ENCODE assay signal across 26 mouse cellular contexts in the genomic region with DNA sequence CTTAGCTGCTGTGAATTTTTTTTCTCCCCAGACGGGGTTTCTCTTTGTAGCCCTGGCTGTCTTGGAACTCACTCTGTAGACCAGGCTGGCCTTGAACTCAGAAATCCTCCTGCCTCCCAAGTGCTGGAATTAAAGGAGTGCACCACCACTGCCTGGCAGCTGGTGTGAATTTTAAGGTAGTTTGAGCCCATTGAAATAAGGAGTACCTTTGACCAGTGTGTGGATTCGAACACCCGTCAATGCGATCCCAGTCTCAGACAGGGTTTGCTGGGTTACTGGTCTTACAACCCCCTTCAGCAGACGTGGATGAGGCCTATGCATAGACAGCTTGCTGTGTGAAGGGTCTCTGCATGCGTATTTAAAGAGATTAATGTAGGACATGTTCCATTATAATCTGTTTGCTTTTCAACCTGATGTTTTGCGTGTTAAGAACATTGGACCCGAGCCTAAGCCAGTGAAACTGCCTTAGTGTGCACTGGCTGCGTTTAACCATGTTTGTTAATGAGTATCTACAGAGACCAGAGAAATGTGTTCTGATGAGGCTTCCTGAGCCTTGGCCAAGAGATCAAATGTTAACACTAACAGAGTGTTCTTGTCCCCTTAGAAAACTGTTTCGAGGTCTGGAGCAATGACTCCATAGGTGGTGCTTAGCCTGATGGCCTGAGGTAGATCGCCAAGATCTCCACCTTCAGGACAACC. TPM values are rescaled to one million over a fixed set of nuclear protein-coding genes. Genes with fewer than 3 reads are reported as not detected.
A peak's percentile ranks its signal among the peaks of the same experiment; 100 is the strongest.
DNase-seq lines count a peak whose midpoint lies in the region; ATAC-seq lines count a peak whose summit lies in the region.
"Had no signal": no experiment of that assay in that cellular context is flagged by ENCODE, and none has a peak within 500 bp of the region (broad histone marks: within the 10 kb centered on the region; RNA-seq: fewer than 3 reads in every experiment).

No protein-coding gene starts in this region.

- peak; percentile 92 for DNase-seq in kidney, adult 9 months
- DNase-seq in kidney, postnatal 25 days, result peak; percentile 67 to 78
- DNase-seq in cerebellum, adult 18-20 months, result no peak
- DNase-seq: adrenal gland, postnatal 25 days; cerebellum, adult 11 months; cerebellum, postnatal 14 days; gastrocnemius, postnatal 10 days; heart, postnatal 14 days; lung, adult 2 months; lung, postnatal 14 days; midbrain, embryonic 14.5 days; thymus, postnatal 14 days had no signal

- WGBS in intestine, embryonic 16.5 days, result 69% methylated on average over 11 of the region's 11 CpGs
- WGBS in intestine, embryonic 15.5 days, result 71% methylated on average over 11 of the region's 11 CpGs

- H3K36me3 ChIP-seq in intestine, embryonic 16.5 days (ENCODE audit: control insufficient read depth, insufficient read depth, low read length), result 0 out of 2 replicates have a peak, but pooled peaks cover 2% of the 10 kb centered on the region
- no peaks in the 10 kb centered on the region for H3K36me3 ChIP-seq in intestine, embryonic 15.5 days
- H3K36me3 ChIP-seq: heart, embryonic 13.5 days; hindbrain, embryonic 12.5 days; limb, embryonic 13.5 days; neural tube, embryonic 13.5 days had no signal

- no peak overlapping the region for H3K9ac ChIP-seq in intestine, embryonic 16.5 days (ENCODE audit: low read depth, low read length)
- no peak overlapping the region for H3K9ac ChIP-seq in intestine, embryonic 15.5 days
- H3K9ac ChIP-seq: heart, embryonic 13.5 days; hindbrain, embryonic 12.5 days; limb, embryonic 13.5 days; neural tube, embryonic 13.5 days had no signal

- no peak for ATAC-seq in intestine, embryonic 16.5 days
- ATAC-seq in intestine, embryonic 15.5 days, result no peak
- no peak for ATAC-seq in megakaryocyte, adult 5-6 weeks (ENCODE audit: poor library complexity, severe bottlenecking)
- no peak for ATAC-seq in megakaryocyte-erythroid progenitor cell, adult 5-6 weeks (replicated peaks; ENCODE audit: low FRiP score, low TSS enrichment, poor library complexity, severe bottlenecking)
- ATAC-seq: CD4-positive, CD25-positive, alpha-beta regulatory T cell, adult 4 months; forebrain, embryonic 16.5 days had no signal

- no peak overlapping the region for H3K4me3 ChIP-seq in intestine, embryonic 16.5 days (ENCODE audit: low read length)
- H3K4me3 ChIP-seq in intestine, embryonic 15.5 days (replicated peaks), result no peak overlapping the region
- H3K4me3 ChIP-seq in brown adipose tissue, adult 24 weeks (ENCODE audit: insufficient read depth, low read depth, low read length), result no peak overlapping the region
- H3K4me3 ChIP-seq: forebrain, embryonic 10.5 days; heart, embryonic 13.5 days; hindbrain, embryonic 12.5 days; limb, embryonic 13.5 days; megakaryocyte, embryonic 14.5 days; neural tube, embryonic 13.5 days had no signal

- no peaks in the 10 kb centered on the region for H3K9me3 ChIP-seq in intestine, embryonic 16.5 days (ENCODE audit: control insufficient read depth, low read length)
- H3K9me3 ChIP-seq in intestine, embryonic 15.5 days, result no peaks in the 10 kb centered on the region
- H3K9me3 ChIP-seq: forebrain, embryonic 10.5 days; heart, embryonic 13.5 days; hindbrain, embryonic 12.5 days; limb, embryonic 13.5 days; megakaryocyte, embryonic 14.5 days; neural tube, embryonic 13.5 days had no signal

- H3K27ac ChIP-seq in intestine, embryonic 16.5 days (ENCODE audit: low read length), result 0 out of 2 replicates have a peak overlapping the region, but pooled peaks have one; percentile 4
- no peak overlapping the region for H3K27ac ChIP-seq in intestine, embryonic 15.5 days
- peak overlapping the region; percentile 42 for H3K27ac ChIP-seq in brown adipose tissue, adult 24 weeks (replicated peaks; ENCODE audit: low read depth, low read length)
- H3K27ac ChIP-seq: forebrain, embryonic 10.5 days; heart, embryonic 13.5 days; hindbrain, embryonic 12.5 days; limb, embryonic 13.5 days; neural tube, embryonic 13.5 days had no signal

- peaks cover 35% of the 10 kb centered on the region for H3K4me1 ChIP-seq in intestine, embryonic 16.5 days (ENCODE audit: control insufficient read depth, insufficient read depth, low read length)
- peaks cover 24% of the 10 kb centered on the region for H3K4me1 ChIP-seq in intestine, embryonic 15.5 days (replicated peaks)
- peaks cover 45% of the 10 kb centered on the region for H3K4me1 ChIP-seq in brown adipose tissue, adult 24 weeks (ENCODE audit: control insufficient read depth, insufficient read depth, insufficient read length, low read length)

- no peaks in the 10 kb centered on the region for H3K27me3 ChIP-seq in intestine, embryonic 16.5 days (replicated peaks; ENCODE audit: control insufficient read depth, insufficient read depth, low read length)
- no peaks in the 10 kb centered on the region for H3K27me3 ChIP-seq in intestine, embryonic 15.5 days (replicated peaks)
- H3K27me3 ChIP-seq: heart, embryonic 13.5 days; hindbrain, embryonic 12.5 days; limb, embryonic 13.5 days; megakaryocyte, embryonic 14.5 days; neural tube, embryonic 13.5 days had no signal

- no peak overlapping the region; the same call in 1 of the 2 replicates for H3K4me2 ChIP-seq in intestine, embryonic 16.5 days (ENCODE audit: low read depth, low read length)
- no peak overlapping the region for H3K4me2 ChIP-seq in intestine, embryonic 15.5 days (replicated peaks)
- H3K4me2 ChIP-seq: heart, embryonic 13.5 days; hindbrain, embryonic 12.5 days; limb, embryonic 13.5 days; neural tube, embryonic 13.5 days had no signal

RNA-seq across cellular contexts. Expression of a gene that starts 5.2 kb away (rescaled TPM):
- 88.7 and 90.2 TPM in 2 replicates for polyA plus RNA-seq in intestine, embryonic 16.5 days (2015; fragmentation: Nextera tagmentation; extraction: Ambion mirVana)
- polyA plus RNA-seq in intestine, embryonic 15.5 days (2015; fragmentation: Nextera tagmentation; extraction: Ambion mirVana), result 80.2 and 88.6 TPM in 2 replicates
- 109 and 122 TPM in 2 replicates for polyA plus RNA-seq in brown adipose tissue, adult 24 weeks (2012; ENCODE audit: insufficient read depth, insufficient read length, missing spikeins)
- total RNA-seq in megakaryocyte, adult 5-6 weeks (2015), result 41.1 and 41.5 TPM in 2 replicates
- 25.2 and 30.4 TPM in 2 replicates for total RNA-seq in megakaryocyte, adult 5-6 weeks (2017)
- 178 and 185 TPM in 2 replicates for total RNA-seq in megakaryocyte-erythroid progenitor cell, adult 5-6 weeks (2014; fragmentation: Nextera tagmentation)
- 111 and 153 TPM in 2 replicates for total RNA-seq in megakaryocyte-erythroid progenitor cell, adult 5-6 weeks (2017)

RNA-seq across cellular contexts. Expression of a gene that starts 21.4 kb away (rescaled TPM):
- 0.15 and 0.16 TPM in 2 replicates for polyA plus RNA-seq in intestine, embryonic 16.5 days (2015; fragmentation: Nextera tagmentation; extraction: Ambion mirVana)
- 0.16 and 0.21 TPM in 2 replicates for polyA plus RNA-seq in intestine, embryonic 15.5 days (2015; fragmentation: Nextera tagmentation; extraction: Ambion mirVana)
- polyA plus RNA-seq in brown adipose tissue, adult 24 weeks (2012; ENCODE audit: insufficient read depth, insufficient read length, missing spikeins), result 0.48 TPM in 1 of 2 replicates, not detected in the other
- not detected in 2 replicates for total RNA-seq in megakaryocyte, adult 5-6 weeks (2015)
- not detected in 2 replicates for total RNA-seq in megakaryocyte, adult 5-6 weeks (2017)
- total RNA-seq in megakaryocyte-erythroid progenitor cell, adult 5-6 weeks (2014; fragmentation: Nextera tagmentation), result not detected in 2 replicates
- not detected in 2 replicates for total RNA-seq in megakaryocyte-erythroid progenitor cell, adult 5-6 weeks (2017)
- total RNA-seq: adrenal gland, postnatal 25 days; granulocyte monocyte progenitor cell, adult 5-6 weeks had no signal
- polyA plus RNA-seq: CD4-positive, CD25-positive, alpha-beta regulatory T cell, adult 4 months; forebrain, embryonic 10.5 days; limb, embryonic 13.5 days; lung, adult 2 months had no signal

Comparison
In these comparisons a context has a peak if more than half of its experiments do, and no peak if none do; other contexts are left out.
1. DNase-seq: peak in kidney, adult 9 months (single experiment) and kidney, postnatal 25 days (2 of 2); none in cerebellum, adult 18-20 months (0 of 2).